Mouse (Mus musculus) heart, embryonic 14.5 days (tissue): ENCODE measurements around the gene Vps72. TPM values are rescaled to one million over a fixed set of nuclear protein-coding genes. Genes with fewer than 3 reads are reported as not detected.

Experiments used
- ATAC-seq: fragments of 200-750 bp; cut with Nextera tagmentation; 2 replicates; pipeline ENCODE4 v1.8.0; 2017; ENCODE audit warnings: low read depth, moderate TSS enrichment; ENCODE audit not compliant: insufficient number of reproducible peaks, insufficient read depth, low FRiP score
- H3K27ac ChIP-seq, 2 experiments: fragments of 200-500 bp in 1 of 2; fragments of 300-500 bp in 1 of 2; sonication (generic) in 1 of 2; replicated peaks in 1 of 2; 2 replicates each; pipeline ENCODE4 v1.5.1; 2012 to 2014; ENCODE audit warnings: low read depth in 2 of 2, low read length in 2 of 2, control low read depth in 1 of 2, mild to moderate bottlenecking in 1 of 2, mixed read lengths in 1 of 2; ENCODE audit not compliant: control insufficient read depth in 1 of 2, insufficient read depth in 1 of 2
- H3K27me3 ChIP-seq: fragments of 300-500 bp; sonication (generic); 2 replicates; pipeline ENCODE4 v1.6.1; 2014; ENCODE audit warnings: mild to moderate bottlenecking, low read length, control low read depth; ENCODE audit not compliant: control insufficient read depth, insufficient read depth
- H3K36me3 ChIP-seq: fragments of 300-500 bp; sonication (generic); 2 replicates; pipeline ENCODE4 v1.6.1; 2014; ENCODE audit warnings: mild to moderate bottlenecking, control low read depth, low read length, mixed read lengths; ENCODE audit not compliant: control insufficient read depth, insufficient read depth
- H3K4me1 ChIP-seq, 2 experiments: fragments of 200-500 bp in 1 of 2; fragments of 300-500 bp in 1 of 2; sonication (generic) in 1 of 2; 2 replicates each; pipeline ENCODE4 v1.6.1; 2012 to 2014; ENCODE audit warnings: low read length in 2 of 2, control low read depth in 1 of 2, mixed read lengths in 1 of 2; ENCODE audit not compliant: control insufficient read depth in 2 of 2, insufficient read depth in 2 of 2
- H3K4me2 ChIP-seq: fragments of 300-500 bp; sonication (generic); 2 replicates; pipeline ENCODE4 v1.6.1; 2014; ENCODE audit warnings: mild to moderate bottlenecking, low read length
- H3K4me3 ChIP-seq, 2 experiments: fragments of 200-500 bp in 1 of 2; fragments of 300-500 bp in 1 of 2; sonication (generic) in 1 of 2; 2 replicates each; pipeline ENCODE4 v1.5.1; 2012 to 2014; ENCODE audit warnings: low read length in 2 of 2, mild to moderate bottlenecking in 2 of 2, control low read depth in 1 of 2, low read depth in 1 of 2, moderate library complexity in 1 of 2; ENCODE audit not compliant: control insufficient read depth in 1 of 2, insufficient read depth in 1 of 2
- H3K9ac ChIP-seq: fragments of 300-500 bp; sonication (generic); 2 replicates; pipeline ENCODE4 v1.6.1; 2014; ENCODE audit warnings: mild to moderate bottlenecking, low read length
- H3K9me3 ChIP-seq: fragments of 300-500 bp; sonication (generic); 2 replicates; pipeline ENCODE4 v1.6.1; 2016; ENCODE audit warnings: low read length, control low read depth; ENCODE audit not compliant: control insufficient read depth
- WGBS: fragments of 180-500 bp; shearing (Covaris S2); extraction: QIAGEN DNeasy Blood & Tissue Kit; methylation state at CpG from one replicate; pipeline ENCODE4 v1.1.7; 2014; 5-methylcytosine and 5-hydroxymethylcytosine counted together
- polyA plus RNA-seq: library from polyadenylated mRNA; unstranded; fragments of >200 nt; fragmentation: Nextera tagmentation; extraction: Ambion mirVana; gene quantifications from 2 replicates; pipeline ENCODE4 v1.2.1, GENCODE M21; 2014

Vps72 gene
- polyA plus RNA-seq, 1 experiment from 2014 or later = 95.7 TPM

DNA sequence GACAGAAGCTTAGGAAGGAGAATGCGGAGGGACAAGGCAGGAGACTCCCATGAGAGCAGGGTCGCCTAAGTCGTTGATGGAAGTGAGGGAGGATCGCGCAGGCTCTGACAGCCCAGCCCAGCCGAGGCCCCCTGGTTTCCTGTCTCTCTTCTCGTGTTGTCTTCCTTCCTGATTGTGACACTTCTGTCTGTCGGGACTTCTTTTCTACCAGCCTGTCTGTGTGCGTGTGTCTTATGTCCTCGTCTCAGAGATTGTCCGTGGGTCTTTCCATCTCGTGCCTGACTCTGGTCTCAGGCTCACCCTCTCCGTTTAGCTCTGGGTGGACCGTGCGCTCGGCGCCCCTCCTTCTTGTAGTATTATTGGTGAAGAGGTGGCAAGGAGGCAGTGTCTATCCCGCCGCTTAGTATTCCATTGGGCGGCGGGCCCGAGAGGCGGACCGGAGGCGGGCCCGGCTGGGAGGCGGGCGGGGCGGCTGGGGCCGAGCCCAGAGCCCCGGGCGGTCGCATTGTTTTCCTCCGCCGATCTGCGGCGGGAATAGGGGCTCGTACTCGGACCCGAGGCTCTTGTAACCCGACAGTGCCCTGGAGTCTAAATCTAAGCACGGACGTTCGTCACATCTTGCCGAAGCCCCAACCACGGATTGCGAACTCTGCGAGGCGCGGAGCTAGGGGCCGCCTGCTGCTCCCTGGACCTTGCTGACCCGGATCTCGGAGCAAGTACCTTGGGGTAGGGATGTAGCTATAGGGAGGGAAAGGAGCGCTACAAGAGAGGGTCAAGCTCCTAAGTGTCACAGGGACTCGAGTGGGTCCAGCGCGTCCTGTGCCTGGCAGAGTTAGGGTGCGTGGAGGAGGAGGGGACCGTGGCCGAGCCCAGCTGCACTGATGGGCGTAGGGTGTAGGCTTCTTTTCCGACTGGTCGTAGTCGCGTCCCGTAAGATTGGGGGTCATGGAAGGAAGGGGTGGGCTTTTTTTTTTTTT lies 49.5 kb downstream of the Vps72 start, which contains the start of gene Sema6c:
TSS of gene Sema6c (plus strand) at position 471 of the 977 bp plus-strand sequence.
- under 1% methylated on average over 64 of the region's 66 CpGs for WGBS
- ATAC-seq = peak; percentile 94

DNA sequence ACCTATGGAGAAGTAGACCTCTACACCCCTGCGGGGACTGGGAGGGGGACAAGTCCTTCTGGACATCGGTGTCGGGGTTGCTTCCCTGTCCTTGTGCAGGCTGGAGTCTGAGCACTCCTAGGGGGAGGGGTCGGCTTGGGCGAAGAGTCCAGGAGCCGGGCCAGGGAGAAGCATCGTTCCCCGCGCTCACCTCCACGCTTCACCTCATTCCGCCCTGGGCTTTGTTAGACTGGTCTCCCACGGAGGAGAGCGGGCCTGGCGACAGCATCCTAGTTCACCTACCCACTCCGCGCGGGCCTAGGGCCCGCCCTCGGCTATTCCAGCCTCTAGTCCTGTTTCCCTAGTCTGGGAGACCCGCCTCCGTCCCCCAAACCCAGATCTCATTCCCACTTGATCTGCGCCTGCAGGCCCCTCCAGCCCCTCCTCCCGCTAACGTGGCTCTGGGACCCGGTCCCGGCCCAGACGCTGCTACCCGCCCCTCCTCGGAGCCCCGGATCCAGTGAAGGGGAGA lies 50.3 kb downstream of the Vps72 start:
- H3K27ac ChIP-seq = no peak overlapping the region
- ATAC-seq = no peak; the same call in 1 of the 2 replicates
- H3K9ac ChIP-seq = peak overlapping the region; percentile 80

More for the DNA sequence above, 49.5 kb downstream of the Vps72 start, which contains the start of gene Sema6c:
- H3K27me3 ChIP-seq = no peaks in the 10 kb centered on the region; the same call in 1 of the 2 replicates
- peak within 1 kb of the TSS; percentile 80 for H3K9ac ChIP-seq
- H3K4me3 ChIP-seq = peak within 1 kb of the TSS; percentile 78 to 85
- no peak within 1 kb of the TSS for H3K27ac ChIP-seq
- H3K4me2 ChIP-seq = peak within 1 kb of the TSS; percentile 98
- H3K36me3 ChIP-seq = no peaks in the 10 kb centered on the region
- H3K9me3 ChIP-seq = no peaks in the 10 kb centered on the region
- peaks cover 20 to 39% of the 10 kb centered on the region in 2 experiments for H3K4me1 ChIP-seq

DNA sequence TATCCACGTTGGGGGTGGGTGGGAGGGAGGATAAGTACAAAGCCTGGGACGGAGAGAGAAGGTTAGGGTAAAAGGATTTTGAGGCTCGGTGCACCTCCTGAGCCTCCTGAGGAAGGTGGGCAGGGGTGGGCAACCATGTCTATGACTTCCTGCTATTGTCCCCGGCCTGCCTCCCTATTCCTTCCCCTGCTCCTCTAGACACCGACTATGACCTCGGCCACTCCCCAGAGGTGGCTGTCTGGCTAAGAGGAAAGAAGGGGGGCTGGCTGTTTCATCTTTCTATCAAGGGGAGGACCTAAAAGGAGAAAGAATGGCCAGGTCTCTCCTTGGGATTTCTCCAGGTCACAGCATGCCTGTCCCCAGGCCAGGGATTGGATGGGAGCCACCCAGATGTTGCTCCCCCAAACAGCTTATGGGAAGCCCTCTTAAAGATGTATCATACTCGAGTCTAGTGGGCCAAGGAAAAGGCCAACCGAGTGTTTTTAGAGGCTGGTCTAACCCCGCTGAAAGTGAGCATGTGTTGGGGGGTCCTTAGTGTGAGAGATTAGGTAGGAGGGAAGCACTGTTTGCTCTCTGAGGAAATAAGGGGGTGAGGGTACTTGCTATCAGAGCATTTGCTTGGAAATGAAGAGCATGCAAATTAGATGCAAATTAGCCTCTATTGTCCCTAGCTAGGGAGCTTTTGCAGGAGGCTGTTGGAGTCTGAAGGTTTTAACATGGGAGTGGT lies 51.0 kb downstream of the Vps72 start:
- ATAC-seq = no peak
- peak overlapping the region; percentile 80 for H3K9ac ChIP-seq
- peak overlapping the region; percentile 78 to 85 for H3K4me3 ChIP-seq
- H3K9me3 ChIP-seq = no peaks in the 10 kb centered on the region
- H3K27ac ChIP-seq = no peak overlapping the region
- WGBS = 21% methylated on average over 9 of the region's 9 CpGs
- H3K4me1 ChIP-seq = peaks cover 20 to 39% of the 10 kb centered on the region in 2 experiments
- peaks cover 6% of the 10 kb centered on the region; the same call in 1 of the 2 replicates for H3K36me3 ChIP-seq
- H3K27me3 ChIP-seq = no peaks in the 10 kb centered on the region; the same call in 1 of the 2 replicates
- peak overlapping the region; percentile 98 for H3K4me2 ChIP-seq

More for the DNA sequence above, 50.3 kb downstream of the Vps72 start:
- H3K4me3 ChIP-seq = peak overlapping the region; percentile 78 to 85
- no peaks in the 10 kb centered on the region for H3K9me3 ChIP-seq
- no peaks in the 10 kb centered on the region; the same call in 1 of the 2 replicates for H3K27me3 ChIP-seq
- H3K4me2 ChIP-seq = peak overlapping the region; percentile 98
- H3K36me3 ChIP-seq = peaks cover 3% of the 10 kb centered on the region; the same call in 1 of the 2 replicates
- WGBS = 2% methylated on average over 30 of the region's 30 CpGs
- peaks cover 20 to 39% of the 10 kb centered on the region in 2 experiments for H3K4me1 ChIP-seq

DNA sequence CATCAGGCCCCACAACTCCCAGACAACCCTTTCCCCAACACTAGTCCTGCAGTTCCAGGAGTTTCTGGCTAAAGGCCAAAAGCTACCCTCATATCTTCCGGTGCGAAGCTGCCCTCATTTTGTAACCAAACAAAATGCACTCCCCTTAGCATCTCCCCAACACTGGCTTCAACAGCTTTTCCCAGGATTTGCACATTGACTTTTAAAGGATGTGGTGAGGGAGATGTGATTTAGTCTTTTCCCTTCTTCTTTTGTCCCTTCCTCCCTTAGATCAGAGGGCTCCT lies 51.5 kb downstream of the Vps72 start:
- Histone ChIP-seq H3K27ac (no peak overlapping the region), H3K4me3 (no peak overlapping the region), H3K36me3 (peaks cover 6% of the 10 kb centered on the region; the same call in 1 of the 2 replicates), H3K27me3 (no peaks in the 10 kb centered on the region; the same call in 1 of the 2 replicates), H3K4me1 (peaks cover 20 to 39% of the 10 kb centered on the region in 2 experiments), H3K9me3 (no peaks in the 10 kb centered on the region), H3K9ac (no peak overlapping the region), H3K4me2 (peak overlapping the region; percentile 98)
- 28% methylated on average over 2 of the region's 2 CpGs for WGBS
- ATAC-seq = no peak

DNA sequence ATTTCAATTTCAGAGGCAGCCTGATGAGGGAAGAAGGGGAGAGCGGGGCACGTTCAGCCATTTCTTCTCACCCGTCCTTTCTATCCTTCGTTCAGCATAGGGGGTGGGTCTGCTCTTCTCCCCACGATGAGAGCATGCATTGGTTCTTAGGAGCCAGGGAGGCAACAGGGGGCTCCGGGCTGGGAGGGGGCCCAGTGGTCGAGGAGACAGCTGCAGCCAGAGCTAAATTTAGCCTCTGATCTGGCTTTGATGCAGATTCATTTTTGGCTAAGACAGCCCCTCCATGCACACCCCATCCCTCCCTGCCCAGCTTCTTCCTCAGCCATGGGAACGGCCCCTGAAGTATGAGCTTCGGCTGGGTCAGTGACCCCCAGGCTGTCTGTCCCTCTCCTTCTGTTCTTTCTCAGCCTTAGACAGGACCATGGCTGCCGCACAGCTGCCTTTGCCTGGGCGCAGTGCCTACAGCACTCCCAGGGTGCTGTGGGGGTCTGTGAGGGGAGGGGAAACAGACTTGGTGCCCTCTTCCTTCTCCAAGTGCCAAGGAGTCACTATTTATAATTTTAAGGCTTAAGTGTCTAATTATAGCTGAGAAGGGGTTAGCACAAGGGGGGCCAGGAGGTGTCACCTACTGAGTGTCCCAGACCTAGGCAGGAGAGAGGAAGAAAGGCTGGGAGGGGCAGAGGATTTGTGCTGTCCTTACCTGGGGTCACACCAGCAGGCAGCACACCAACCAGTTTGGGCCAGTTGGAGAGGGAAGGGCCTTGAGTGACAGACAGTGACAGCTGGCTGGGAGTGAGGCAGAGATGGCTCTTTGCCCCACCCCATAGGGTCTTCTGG lies 52.8 kb downstream of the Vps72 start:
- Histone ChIP-seq H3K27ac (no peak overlapping the region), H3K9ac (no peak overlapping the region), H3K4me2 (peak overlapping the region; percentile 11; the same call in 1 of the 2 replicates), H3K27me3 (no peaks in the 10 kb centered on the region; the same call in 1 of the 2 replicates), H3K9me3 (no peaks in the 10 kb centered on the region), H3K4me3 (no peak overlapping the region), H3K4me1 (peaks cover 20 to 39% of the 10 kb centered on the region in 2 experiments), H3K36me3 (peaks cover 7% of the 10 kb centered on the region; the same call in 1 of the 2 replicates)
- WGBS = 46% methylated on average over 11 of the region's 11 CpGs
- ATAC-seq = no peak

DNA sequence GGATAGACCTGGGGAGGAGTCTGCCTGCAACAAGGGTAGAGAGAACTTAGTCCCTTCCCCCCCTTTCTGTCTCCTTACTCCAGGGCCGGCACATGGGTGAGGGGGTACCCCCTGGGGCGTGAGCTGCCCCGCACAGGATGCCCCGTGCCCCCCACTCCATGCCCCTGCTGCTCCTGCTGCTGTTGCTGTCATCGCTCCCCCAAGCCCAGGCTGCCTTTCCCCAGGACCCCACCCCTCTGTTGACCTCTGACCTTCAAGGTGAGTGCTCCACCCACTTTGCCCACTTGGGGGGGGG lies 53.4 kb downstream of the Vps72 start:
- Histone ChIP-seq H3K9ac (no peak overlapping the region), H3K36me3 (peaks cover 10% of the 10 kb centered on the region; the same call in 1 of the 2 replicates), H3K4me2 (0 out of 2 replicates have a peak overlapping the region, but pooled peaks have one; percentile 11), H3K27me3 (peaks cover 2% of the 10 kb centered on the region), H3K4me1 (peaks cover 20 to 39% of the 10 kb centered on the region in 2 experiments), H3K9me3 (no peaks in the 10 kb centered on the region), H3K4me3 (no peak overlapping the region), H3K27ac (no peak overlapping the region)
- 78% methylated on average over 5 of the region's 5 CpGs for WGBS
- no peak for ATAC-seq
